Mouse (Mus musculus) forebrain, embryonic 10.5 days (tissue): Measurements from ENCODE around the gene Nrm. TPM values are rescaled to one million over a fixed set of nuclear protein-coding genes. Genes with fewer than 3 reads are reported as not detected.
A peak's percentile ranks its signal among the peaks of the same experiment; 100 is the strongest.

Source experiments
- DNase-seq: peaks from one replicate; pipeline ENCODE4 v3.0.0-alpha.2; 2017; ENCODE audit warnings: low spot score; ENCODE audit errors: extremely low spot score
- H3K27ac ChIP-seq: fragments of 300-500 bp; sonication (generic); 2 replicates; pipeline ENCODE4 v1.5.1; 2016; ENCODE audit warnings: mild to moderate bottlenecking
- H3K27me3 ChIP-seq: fragments of 300-500 bp; sonication (generic); 2 replicates; pipeline ENCODE4 v1.6.1; 2016; ENCODE audit warnings: mild to moderate bottlenecking; ENCODE audit not compliant: poor library complexity, severe bottlenecking
- H3K36me3 ChIP-seq: fragments of 300-500 bp; sonication (generic); replicated peaks from 2 replicates; pipeline ENCODE4 v1.6.1; 2016; ENCODE audit warnings: mild to moderate bottlenecking, moderate library complexity
- H3K4me1 ChIP-seq: fragments of 300-500 bp; sonication (generic); 2 replicates; pipeline ENCODE4 v1.6.1; 2016
- H3K4me3 ChIP-seq: fragments of 300-500 bp; sonication (generic); 2 replicates; pipeline ENCODE4 v1.5.1; 2016; ENCODE audit warnings: mild to moderate bottlenecking, moderate library complexity
- H3K9me3 ChIP-seq: fragments of 300-500 bp; sonication (generic); 2 replicates; pipeline ENCODE4 v1.6.1; 2016; ENCODE audit warnings: mild to moderate bottlenecking, moderate library complexity
- WGBS: fragments of 180-500 bp; shearing (Covaris S2); methylation state at CpG from one replicate; pipeline ENCODE4 v1.1.7; 2016; 5-methylcytosine and 5-hydroxymethylcytosine counted together
- microRNA-seq: library from miRNA; unstranded; fragments of <30 nt; microRNA quantifications from one replicate; pipeline ENCODE4, GENCODE M21; 2017
- polyA plus RNA-seq: library from polyadenylated mRNA; unstranded; fragments of >200 nt; fragmentation: Nextera tagmentation; extraction: Ambion mirVana; gene quantifications from 2 replicates; pipeline ENCODE4 v1.2.1, GENCODE M21; 2016

Gene Nrm
- polyA plus RNA-seq, 1 experiment from 2014 or later, result 81.9 TPM

DNA sequence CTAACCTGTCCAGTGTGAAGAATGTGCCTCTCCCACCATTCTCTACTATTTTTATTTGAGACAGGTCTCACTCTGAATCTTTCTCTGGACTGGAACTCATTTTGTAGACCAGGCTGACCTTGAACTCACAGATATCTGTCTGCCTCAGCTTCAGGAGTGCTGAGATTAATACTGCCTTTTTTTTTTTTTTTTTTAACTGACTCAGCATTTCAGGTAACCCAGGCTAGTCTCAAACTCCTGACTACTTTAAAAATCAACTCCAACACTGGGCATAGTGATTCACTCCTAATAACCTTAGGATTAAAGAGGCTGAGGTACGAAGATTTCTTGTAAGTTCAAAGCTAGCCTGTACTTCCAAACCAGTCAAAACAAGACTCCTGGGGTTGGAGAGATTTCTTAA is 44.5 kb downstream of the Nrm start:
- Histone ChIP-seq H3K27ac (no peak overlapping the region), H3K36me3 (peaks cover 87% of the 10 kb centered on the region), H3K4me3 (no peak overlapping the region), H3K9me3 (no peaks in the 10 kb centered on the region), H3K4me1 (peaks cover 20% of the 10 kb centered on the region), H3K27me3 (no peaks in the 10 kb centered on the region)
- DNase-seq, result no peak
- WGBS, result 94% methylated on average over 1 of the region's 1 CpGs

DNA sequence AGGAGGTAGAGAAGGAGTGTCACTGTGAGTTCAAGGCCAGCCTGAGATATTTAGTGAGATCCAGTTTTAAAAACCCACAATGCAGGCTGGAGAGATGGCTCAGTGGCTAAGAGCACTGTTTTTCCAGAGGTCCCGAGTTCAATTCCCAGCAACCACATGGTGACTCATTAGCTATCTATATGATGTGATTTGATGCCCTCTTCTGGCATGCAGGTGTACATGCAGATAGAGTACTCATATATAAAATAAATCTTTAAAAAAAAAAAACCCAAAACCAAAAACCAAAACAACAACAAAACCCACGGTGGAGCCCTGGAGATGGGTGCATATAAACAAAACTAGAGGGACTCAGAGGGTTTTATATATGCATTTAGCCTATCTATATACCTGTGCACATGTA is 46.5 kb downstream of the Nrm start:
- H3K27me3 ChIP-seq, result no peaks in the 10 kb centered on the region
- WGBS, result 86% methylated on average over 2 of the region's 2 CpGs

DNA sequence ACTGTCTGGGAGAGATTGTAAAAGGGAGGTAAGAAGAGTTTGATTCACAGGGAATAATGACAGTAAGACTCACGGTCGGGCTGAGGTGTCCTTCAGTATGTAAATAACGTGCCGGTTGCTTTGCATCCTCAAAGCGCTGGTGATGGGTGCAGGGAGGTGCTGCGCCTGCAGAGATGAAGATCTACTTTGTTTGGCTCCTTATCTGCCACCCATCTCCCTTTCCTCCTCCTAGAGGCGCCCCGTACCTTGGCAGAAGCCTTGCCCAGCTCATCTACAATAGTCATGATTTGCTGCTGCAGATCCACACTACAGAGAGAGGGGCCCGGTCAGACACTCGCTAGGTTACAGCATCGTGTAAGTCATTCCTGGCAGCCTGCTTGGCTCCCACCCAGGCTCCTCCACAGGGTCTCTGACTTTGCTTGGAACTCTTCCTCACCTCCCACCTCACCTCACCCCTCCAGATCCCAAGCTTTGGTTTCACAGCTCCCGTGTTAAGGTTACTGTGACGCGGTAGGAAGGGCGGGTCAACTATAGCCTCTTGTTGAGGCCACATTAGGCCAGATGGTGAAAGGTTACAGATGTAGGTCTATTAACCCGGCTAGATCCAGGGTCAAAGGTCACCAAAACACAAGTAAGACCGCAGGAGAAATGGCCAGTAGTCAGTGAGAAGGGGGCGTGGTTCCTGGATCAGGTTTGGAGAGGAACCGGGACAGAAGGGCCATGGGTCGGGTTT is 48.2 kb downstream of the Nrm start:
- peak overlapping the region; percentile 90 for H3K27ac ChIP-seq
- no peaks in the 10 kb centered on the region for H3K9me3 ChIP-seq
- H3K4me1 ChIP-seq, result peaks cover 20% of the 10 kb centered on the region
- H3K36me3 ChIP-seq, result peaks cover 87% of the 10 kb centered on the region
- peak overlapping the region; percentile 79 for H3K4me3 ChIP-seq
- no peaks in the 10 kb centered on the region for H3K27me3 ChIP-seq
- 34% methylated on average over 20 of the region's 20 CpGs for WGBS
- DNase-seq, result no peak

More for the DNA sequence above, 46.5 kb downstream of the Nrm start:
- no peak overlapping the region for H3K27ac ChIP-seq
- no peak for DNase-seq
- no peak overlapping the region for H3K4me3 ChIP-seq
- peaks cover 20% of the 10 kb centered on the region for H3K4me1 ChIP-seq
- peaks cover 86% of the 10 kb centered on the region for H3K36me3 ChIP-seq
- H3K9me3 ChIP-seq, result no peaks in the 10 kb centered on the region

DNA sequence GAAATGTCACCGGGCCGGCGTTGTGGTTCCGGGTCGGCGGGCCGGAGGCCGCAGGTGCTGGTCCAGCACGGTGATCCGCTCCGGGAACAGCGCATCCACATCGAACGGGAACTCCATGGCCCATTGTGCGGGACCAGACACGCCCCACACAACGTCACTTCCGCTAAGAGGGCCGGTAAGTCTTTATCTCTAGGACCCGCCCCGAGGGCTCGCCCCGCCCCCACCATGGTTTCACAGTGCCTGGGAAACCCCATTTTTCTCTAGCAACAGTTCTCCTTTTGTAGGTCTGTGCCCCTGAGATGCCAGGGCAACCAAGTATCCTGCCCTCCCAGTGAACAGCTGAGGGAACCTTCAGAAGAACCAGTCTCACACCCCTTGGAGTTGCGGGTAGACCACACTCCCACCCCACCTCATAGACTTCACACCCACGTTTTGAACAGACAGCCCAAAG is 48.8 kb downstream of the Nrm start, which contains the start of gene Atat1:
Atat1 (minus strand) TSS at position 157 of the 451 bp plus-strand sequence.
- Histone ChIP-seq H3K4me1 (peaks cover 21% of the 10 kb centered on the region), H3K9me3 (no peaks in the 10 kb centered on the region), H3K27me3 (no peaks in the 10 kb centered on the region), H3K4me3 (peak within 1 kb of the TSS; percentile 79), H3K36me3 (peaks cover 84% of the 10 kb centered on the region), H3K27ac (peak within 1 kb of the TSS; percentile 90)
- WGBS, result 4% methylated on average over 25 of the region's 25 CpGs
- peak; percentile 95 for DNase-seq

- peak overlapping the region; percentile 83 for H3K4me3 ChIP-seq
These were observed 53.9 kb downstream of the Nrm start for GRCm38 (mm10) chr17:35914975-35915374.

More at GRCm38 (mm10) chr17:35914975-35915374, 53.9 kb downstream of the Nrm start:
- no peaks in the 10 kb centered on the region for H3K9me3 ChIP-seq
- no peak for DNase-seq
- no peaks in the 10 kb centered on the region for H3K27me3 ChIP-seq
- 84% methylated on average over 6 of the region's 6 CpGs for WGBS
- H3K4me1 ChIP-seq, result peaks cover 21% of the 10 kb centered on the region
- peaks cover 60% of the 10 kb centered on the region for H3K36me3 ChIP-seq
- no peak overlapping the region for H3K27ac ChIP-seq

Small RNAs within 50 kb of the gene (microRNA-seq; reads per million reads assigned to microRNA genes)
- 1.5 reads per million for gene Gm28033

Other genes starting within 250 kb of the Nrm start
- gene Gm9573, start 234.7 kb upstream of the Nrm start, polyA plus RNA-seq, result not detected in 2 replicates
- 0.12 and 0.14 TPM in 2 replicates for gene Mucl3, start 217.6 kb upstream of the Nrm start, polyA plus RNA-seq
- gene Vars2, start 193.7 kb upstream of the Nrm start, polyA plus RNA-seq, result 19.3 and 20.2 TPM in 2 replicates
- 59.3 and 62.3 TPM in 2 replicates for gene Gtf2h4, start 187.6 kb upstream of the Nrm start, polyA plus RNA-seq
- gene Ddr1, start 156.7 kb upstream of the Nrm start, polyA plus RNA-seq, result 105 and 112 TPM in 2 replicates
- 4.6 and 5.3 TPM in 2 replicates for gene Ier3, start 39.6 kb upstream of the Nrm start, polyA plus RNA-seq
- 49.7 and 51.6 TPM in 2 replicates for gene Flot1, start 38.1 kb upstream of the Nrm start, polyA plus RNA-seq
- gene Tubb5, start 23.0 kb upstream of the Nrm start, polyA plus RNA-seq, result 1,607 and 1,608 TPM in 2 replicates
- 26.9 and 29.3 TPM in 2 replicates for gene Mdc1, start 19.8 kb upstream of the Nrm start, polyA plus RNA-seq
- gene Ppp1r18, start 4.3 kb downstream of the Nrm start, polyA plus RNA-seq, result 21.3 and 21.6 TPM in 2 replicates
- gene Dhx16, start 18.5 kb downstream of the Nrm start, polyA plus RNA-seq, result 59.6 and 60.3 TPM in 2 replicates
- gene 2310061I04Rik, start 36.1 kb downstream of the Nrm start, polyA plus RNA-seq, result 29.8 and 32.4 TPM in 2 replicates
- 102 and 105 TPM in 2 replicates for gene Atat1, start 48.8 kb downstream of the Nrm start, polyA plus RNA-seq
- gene Mrps18b, start 55.1 kb downstream of the Nrm start, polyA plus RNA-seq, result 98.2 and 107 TPM in 2 replicates
- 60.5 and 61.5 TPM in 2 replicates for gene Ppp1r10, start 55.1 kb downstream of the Nrm start, polyA plus RNA-seq
- gene Abcf1, start 108.4 kb downstream of the Nrm start, polyA plus RNA-seq, result 114 and 129 TPM in 2 replicates
- 66.9 and 68.8 TPM in 2 replicates for gene Gnl1, start 118.5 kb downstream of the Nrm start, polyA plus RNA-seq
- 45.6 and 48.3 TPM in 2 replicates for gene Prr3, start 118.9 kb downstream of the Nrm start, polyA plus RNA-seq
- 3.1 and 3.5 TPM in 2 replicates for gene H2-T24, start 159.2 kb downstream of the Nrm start, polyA plus RNA-seq
- gene H2-T23, start 171.5 kb downstream of the Nrm start, polyA plus RNA-seq, result 2.1 and 3.3 TPM in 2 replicates
- gene H2-T22, start 181.4 kb downstream of the Nrm start, polyA plus RNA-seq, result 6.8 and 8.1 TPM in 2 replicates
- gene Gm6034, start 181.6 kb downstream of the Nrm start, polyA plus RNA-seq, result not detected in 2 replicates
- gene Gm11127, start 197.1 kb downstream of the Nrm start, polyA plus RNA-seq, result not detected in 2 replicates